Mouse (Mus musculus) layer of hippocampus, adult 11-12 months (tissue): ENCODE measurements around the gene Calhm4.
"Not testable (repeated sequence)": the region's sequence is repeated elsewhere in the genome, so short reads cannot be mapped to it uniquely, and the experiment has no call there.

Experiments
- DNase-seq: peaks from one replicate; pipeline ENCODE4 v3.0.0; 2022; ENCODE audit warnings: low spot score

The Calhm4 gene

DNA sequence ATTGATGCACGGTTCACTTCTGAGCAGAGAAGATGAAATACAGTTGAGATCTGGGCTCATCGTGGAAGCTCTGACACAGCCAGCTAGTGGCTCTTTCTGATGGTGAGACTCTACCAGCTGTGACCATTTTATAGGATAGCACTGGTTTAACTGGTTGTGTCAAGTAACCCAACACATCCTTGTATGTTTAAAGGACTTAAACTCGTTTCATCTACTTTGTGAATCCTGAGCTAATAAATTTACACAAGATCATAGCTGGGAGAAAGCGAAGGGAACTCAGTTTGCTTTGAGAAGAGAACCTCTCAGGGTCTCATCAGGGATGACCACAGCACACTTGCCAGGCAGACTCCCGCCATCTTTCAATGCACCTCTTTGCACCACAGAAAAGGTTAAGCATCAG lies at the start of gene Calhm4:
Gene Calhm4 (minus strand): TSS at position 101 of the 400 bp plus-strand sequence.
- DNase-seq: no peak

DNA sequence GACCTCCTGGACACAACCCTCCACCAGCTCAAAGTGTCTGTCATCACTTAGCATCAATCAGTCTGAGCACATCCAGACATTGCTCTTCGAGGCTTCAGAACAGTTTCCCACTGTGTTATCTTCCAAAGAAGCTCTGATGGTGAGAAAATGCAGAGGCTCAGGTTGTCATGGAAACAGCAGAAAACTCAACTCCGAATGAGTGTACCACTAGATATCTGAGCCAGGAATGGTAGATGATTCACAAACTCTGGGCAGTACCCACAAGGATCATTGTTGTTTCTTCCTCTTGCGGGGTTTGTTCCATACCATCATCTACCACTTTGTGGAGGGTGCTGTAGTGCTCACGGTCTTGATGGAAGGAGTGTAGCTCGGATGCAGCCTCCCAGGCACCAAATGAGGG lies 47.8 kb upstream of the Calhm4 start:
- peak; percentile 44 for DNase-seq

DNA sequence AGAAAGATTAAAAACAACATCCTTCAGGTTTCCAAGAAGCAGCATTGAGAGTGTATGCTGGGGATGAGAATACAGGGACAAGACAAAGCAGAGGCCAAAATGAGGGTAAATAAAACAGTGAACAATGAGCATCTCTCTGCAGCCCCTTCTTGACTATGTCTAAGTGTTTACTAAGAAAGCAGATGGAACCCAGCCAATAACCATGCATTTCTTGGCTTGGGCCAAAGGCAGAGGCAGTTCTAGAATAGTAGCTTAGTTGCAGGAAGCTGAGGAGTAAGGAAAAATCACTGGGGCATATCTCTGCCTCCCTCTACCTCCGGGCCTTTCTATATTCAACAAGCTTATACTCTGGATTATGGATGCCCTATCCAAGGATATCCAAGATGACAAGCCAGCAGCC lies 46.4 kb upstream of the Calhm4 start:
- no peak for DNase-seq

DNA sequence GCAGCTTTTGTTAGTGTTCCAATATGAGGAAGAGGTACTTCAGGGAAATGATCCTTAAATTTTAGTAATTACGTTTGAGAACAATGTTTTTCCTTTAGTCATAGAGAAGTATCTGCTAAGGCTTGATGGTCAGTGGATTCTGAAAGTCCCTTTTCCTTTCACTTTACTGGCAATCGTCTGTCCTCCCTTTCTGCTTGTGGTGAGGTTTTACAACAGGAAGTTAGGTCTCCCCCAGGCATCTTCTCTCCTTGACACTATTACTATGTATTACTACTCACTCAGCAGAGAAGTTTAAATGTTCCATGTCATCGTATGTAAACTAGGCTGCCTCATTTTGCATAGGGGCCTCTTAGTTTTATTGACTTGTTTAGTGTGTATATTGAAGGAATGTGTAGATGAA lies 45.4 kb upstream of the Calhm4 start:
- DNase-seq: no peak

DNA sequence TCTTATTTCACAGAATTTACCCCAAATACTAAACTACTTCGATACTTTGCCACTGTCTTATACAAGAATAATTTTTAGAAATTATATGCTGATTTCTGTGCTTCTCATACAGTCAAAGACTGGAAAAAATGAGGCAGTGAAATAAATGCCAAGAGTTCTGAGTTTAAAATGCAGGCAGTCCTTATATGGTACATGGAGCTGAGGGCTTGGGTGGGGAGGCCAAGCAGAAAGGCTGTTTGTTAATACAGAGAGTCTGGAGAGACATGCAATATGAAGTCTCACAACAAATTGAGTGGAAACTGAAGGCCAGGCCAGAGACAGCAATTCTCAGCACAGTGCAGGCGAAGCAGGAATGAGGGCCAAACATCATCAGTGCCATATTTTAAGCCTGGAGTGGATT lies 44.4 kb upstream of the Calhm4 start:
- DNase-seq: no peak

DNA sequence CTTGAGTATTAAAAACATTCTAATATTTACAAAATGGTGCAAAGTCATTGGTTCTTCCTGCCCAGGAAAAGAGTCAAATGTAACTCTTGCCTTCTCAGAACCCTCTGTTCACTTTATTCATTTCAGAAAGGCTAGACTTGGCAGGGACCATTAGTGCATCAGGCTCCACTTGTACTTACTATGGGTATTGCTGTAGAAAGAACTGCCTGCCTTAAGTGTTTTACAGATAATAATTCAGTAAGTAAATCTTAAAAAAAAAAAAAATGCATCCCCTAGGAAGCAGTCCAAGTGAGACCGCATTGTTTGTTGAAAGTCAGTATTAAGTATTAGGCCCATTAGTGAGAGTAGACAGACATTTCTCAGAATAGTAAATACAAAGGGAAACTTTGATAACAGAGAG lies 42.4 kb upstream of the Calhm4 start:
- no peak for DNase-seq

DNA sequence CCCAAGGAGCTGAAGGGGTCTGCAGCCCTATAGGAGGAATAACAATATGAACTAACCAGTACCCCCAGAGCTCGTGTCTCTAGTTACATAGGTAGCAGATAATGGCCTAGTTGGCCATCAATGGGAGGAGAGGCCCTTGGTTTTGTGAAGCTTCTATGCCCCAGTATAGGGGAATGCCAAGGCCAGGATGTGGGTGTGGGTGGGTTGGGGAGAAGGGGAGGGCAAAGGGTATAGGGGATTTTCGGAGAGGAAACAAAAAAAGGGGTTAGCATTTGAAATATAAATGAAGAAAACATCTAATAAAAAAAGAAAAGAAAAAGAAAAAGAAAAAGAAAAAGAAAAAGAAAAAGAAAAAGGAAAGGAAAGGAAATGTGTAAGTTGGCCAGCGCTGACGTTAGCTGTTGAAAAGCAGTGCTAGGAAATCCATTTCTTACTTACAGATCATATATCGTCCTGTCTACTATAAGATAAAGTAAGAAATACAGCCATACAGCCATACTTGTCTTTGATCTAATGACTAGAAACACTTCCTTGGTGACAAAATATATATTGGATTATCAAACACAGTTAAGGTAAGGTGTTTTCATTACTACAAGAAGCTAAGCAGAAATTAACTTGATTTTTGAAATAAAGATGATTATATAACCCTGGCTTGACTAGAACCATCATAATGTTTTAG lies 30.6 kb upstream of the Calhm4 start:
- DNase-seq: no peak

DNA sequence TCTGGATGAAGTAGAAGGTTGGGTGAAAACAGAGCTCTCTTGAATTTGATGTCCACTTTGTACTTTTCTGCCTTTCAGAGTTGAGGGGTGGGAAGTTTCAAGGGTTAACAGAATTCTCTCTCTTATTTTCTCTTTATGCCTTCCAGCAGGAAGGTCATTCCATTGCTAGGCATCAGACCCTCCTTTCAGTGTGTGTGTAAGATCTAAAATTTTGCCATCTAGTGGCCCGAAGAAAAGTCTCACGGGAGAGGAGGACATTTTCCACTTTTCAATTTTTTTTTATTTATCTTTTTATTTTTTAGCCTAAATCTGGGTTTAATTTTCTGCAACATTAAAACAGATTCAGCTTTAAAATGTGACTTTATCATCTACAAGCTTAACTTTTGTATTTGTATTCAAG lies 27.5 kb upstream of the Calhm4 start:
- DNase-seq: no peak

DNA sequence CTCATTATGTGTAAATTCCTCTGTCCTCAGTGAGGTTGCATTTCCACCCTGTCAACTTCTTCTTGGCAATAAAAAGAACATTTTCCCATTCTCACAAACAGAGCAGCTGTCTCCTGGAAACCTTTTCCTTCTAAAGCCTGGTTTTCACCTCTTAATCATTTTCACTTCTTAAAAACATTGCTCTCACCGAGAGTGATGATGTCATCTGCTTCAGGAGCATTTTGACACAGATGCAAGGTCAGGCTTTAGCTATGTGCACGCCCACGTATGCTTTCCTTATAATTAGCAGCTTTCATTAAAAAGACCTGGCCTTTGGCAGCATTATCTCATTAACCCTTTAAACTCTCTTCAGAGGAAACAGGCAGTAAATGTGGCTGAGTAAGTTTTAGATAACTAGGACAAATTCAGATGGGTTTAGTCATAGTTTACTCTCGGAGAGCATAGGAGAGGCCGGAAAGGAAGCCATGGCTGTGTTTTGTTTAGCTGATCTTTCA lies 26.9 kb upstream of the Calhm4 start:
- DNase-seq: no peak

DNA sequence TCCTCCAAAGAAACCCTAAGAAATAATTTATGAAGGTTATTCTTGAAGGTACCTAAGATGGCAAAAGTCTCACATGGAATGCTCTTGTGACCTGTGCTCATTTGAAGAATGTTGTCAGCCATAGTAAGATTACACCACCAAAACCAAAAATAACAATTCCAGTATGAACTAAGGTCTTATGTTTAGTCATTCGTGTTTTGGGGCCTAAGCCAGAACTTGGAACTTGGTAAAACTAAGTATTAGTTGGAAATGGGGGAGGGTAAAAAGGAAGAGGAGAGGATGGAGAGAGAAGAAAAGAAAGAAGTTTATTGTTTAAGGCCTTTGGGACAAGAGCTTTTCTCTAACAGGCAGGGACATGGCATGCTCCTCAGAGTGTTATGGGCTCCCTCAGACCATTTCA lies 25.5 kb upstream of the Calhm4 start:
- DNase-seq: no peak

DNA sequence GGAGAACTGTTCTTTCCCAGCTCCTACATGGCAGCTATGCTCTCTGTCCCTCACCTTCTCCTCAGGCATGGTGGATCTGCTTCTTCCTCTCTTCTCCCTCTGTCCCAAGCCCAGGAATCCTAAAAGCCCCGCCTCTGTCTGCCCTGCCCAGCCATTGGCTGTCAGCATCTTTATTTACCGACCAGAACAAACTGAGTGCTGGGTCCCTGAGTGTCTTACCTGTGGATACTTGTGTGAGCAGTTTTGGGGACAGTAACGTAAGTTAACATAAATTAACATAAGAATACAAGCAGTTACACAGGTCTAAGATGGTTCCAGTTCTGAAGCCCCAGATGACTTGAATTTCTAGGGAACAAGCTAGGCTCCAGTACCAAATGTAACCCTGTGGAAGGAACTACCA lies 22.5 kb upstream of the Calhm4 start:
- no peak for DNase-seq

DNA sequence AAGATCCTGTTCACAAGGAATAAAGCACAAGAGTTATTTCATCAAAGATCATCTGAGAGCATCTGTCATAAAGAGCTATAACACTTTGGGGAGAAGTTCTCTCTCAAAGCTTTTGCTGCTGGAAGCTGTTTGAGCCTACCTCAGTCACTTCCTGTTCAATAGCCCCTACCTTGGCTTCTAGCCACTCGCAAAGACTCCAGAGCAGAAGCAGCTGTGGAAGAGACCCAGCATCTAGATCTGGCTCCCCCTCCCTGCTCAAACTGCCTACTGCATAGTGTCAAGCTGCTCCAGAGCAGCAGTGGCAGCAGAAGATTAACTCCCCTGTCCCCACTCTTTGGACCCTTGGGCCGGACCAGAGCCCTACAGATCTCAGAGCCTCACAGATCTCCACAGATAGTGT lies 9.9 kb upstream of the Calhm4 start:
- no peak for DNase-seq

DNA sequence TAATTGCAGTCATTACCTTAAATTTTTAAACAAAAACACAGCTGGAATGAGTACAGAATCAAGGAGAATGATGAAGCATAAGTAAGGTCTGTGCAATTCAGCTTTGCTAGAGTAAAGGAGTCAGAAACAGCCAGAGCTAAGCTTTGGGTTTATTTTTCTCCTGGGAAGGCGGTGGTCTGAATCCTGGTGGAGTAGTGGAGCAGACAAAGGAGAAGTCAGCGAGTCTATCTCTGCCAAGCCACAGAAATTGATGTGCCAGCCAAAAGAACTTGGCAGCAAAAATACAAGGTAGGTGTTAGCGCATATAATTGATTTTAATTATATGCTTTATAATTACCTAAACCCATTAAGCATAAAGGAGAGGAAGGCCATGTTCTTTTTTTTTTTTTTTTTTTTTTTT lies 6.7 kb downstream of the Calhm4 start, which contains the start of gene Trappc3l:
Gene Trappc3l (plus strand): TSS at position 197 of the 400 bp plus-strand sequence.
- DNase-seq: no peak

DNA sequence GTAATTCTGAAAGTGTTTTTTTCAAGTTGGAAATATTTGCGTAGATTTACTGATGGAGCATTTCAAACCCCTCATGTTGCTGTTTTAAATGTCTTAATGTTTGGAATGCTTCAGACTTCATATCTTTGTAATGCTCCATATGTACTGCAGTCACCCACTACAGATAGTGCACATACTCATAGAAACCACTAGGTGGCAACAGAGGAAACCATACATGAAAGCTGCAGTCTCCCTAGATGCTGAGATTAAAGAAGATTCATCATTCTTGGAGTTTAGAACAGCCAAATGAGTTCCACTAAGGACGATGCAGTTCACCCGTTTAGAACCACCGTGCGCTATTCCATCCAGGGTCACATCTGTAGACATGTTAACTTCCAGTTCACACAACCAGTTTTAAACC lies 7.5 kb downstream of the Calhm4 start:
- DNase-seq: peak; percentile 27

DNA sequence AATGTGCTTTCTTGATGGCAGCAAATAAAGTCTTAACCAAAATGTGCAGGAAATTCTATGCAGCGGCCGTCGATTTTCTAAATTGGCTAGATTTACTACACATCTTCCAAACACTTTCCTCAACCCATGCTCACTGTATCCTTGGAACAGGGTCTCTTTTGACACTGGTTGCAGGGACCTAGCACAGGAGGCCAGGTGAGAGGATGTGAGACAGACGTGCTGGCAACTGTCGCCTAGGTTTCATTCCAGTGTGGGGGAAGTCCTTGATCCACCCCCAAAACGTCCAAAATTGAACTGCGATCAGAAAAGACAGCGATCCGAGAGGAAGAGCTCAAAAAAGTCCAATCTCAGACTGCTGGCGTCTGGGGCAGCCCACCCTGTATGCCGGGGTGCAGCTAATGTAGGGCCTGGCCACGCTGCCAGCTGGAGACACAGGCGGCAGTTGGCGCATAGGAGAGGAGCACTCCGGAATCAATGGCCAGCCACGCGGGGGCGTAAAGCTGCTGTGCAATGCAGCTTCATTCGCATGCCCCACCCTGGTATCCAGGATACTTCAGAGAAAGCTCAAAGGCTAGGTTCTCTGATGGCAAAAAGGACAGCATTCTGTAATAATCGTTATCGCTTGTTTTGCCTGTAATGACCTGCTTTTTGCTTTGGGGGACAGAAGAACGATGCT lies 10.3 kb downstream of the Calhm4 start:
- peak; percentile 78 for DNase-seq

DNA sequence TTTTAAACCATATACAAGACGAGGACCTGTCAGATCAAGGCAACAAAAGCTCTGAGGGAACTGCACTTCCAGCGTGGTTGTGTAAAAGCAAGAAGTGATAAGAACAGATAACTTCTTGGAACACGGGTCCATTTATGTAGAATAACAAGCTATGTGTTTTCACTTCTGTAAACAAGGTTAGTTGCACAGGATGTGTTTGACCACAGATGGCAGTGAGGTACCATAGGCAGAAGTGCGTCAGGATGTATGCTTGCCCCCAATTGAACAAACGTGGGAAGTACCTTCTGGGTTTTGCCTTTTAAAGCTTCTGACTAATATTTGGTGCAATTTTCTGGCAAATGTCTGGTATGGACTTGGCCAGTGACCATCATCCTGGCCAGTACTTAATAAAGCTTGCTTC lies 13.8 kb downstream of the Calhm4 start:
- DNase-seq: no peak

DNA sequence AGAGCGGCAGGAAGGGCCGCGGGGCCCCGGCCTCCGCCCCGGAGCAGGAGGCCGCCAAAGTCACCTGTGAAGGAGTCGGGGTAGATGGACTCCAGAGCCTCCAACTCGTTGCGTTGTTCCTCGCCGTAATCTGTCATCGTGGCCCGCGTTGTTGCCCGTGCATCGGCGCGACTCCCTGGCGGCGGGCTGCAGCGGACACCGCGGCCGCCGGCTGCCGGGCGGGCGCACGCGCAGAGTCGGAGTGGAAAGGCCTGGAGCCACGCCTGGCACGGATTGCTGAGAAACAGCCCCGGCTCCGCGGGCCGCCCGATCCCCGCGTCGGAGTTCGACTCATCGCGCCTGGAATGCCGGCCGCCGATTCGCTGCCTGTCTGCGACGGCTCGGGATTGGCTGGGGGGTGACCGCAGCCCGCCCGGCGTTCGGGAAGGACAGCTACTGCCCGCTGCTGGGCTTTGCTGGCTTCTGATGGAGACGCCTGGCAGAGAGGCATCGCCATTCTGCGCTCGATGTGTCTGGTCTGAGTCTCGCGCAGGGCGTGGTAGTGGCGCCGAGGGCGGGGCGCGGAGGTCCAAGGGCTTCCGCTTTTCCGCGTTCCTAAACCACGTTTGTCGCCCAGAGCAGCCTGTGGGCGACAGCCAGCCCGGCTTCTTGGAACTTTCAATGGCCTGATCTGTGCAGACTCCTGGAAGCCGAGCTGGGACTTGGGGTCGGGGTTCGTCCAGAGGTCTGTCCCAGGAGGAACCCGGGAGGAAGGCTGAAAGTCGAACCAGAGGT lies 24.6 kb downstream of the Calhm4 start, which contains the start of gene Rwdd1:
Gene Rwdd1 (minus strand): TSS at position 323 of the 774 bp plus-strand sequence.
- DNase-seq: peak; percentile 97

DNA sequence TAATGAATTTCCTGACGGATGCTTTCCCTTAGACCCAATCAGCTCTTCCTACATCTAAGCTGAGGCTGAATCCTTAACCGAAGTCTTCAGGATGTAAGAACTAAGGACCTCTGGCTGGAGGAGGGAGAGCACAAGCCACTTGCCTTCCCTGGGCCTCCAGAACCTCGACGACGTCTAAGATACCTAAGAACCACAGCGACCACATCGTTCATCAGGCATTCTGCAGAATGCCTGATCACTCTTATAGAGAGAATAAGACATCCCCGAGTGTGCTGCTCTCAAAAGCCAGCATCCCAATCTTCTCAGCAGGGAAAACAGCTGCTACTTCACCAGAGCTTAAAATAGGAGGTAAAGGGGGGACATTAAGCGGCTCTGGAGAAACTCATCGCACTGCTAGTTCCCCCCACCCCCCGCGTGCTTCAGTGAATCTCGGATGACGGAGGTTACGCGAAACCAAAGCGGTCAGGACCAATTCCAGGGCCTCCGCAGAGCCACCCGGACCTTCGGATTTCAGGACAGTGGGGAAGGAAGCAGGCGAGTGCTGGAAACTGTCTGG lies 25.3 kb downstream of the Calhm4 start:
- DNase-seq: peak; percentile 15

DNA sequence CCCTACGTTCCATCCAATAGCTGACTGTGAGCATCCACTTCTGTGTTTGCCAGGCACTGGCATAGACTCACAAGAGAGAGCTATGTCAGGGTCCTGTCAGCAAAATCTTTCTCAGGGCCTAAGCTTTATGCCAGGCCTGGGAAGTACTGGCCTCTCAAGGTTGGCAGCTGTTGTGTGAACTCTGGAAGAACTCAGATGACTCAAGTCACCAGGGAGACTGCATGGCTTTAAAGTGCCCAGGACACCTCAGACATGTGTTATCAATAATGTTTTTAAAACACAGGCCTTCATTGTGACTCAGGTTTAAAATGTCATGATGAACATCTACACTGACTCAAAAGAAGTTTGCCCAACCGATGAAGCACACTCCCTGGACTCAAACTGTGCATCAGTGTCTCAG lies 30.9 kb downstream of the Calhm4 start:
- DNase-seq: no peak

DNA sequence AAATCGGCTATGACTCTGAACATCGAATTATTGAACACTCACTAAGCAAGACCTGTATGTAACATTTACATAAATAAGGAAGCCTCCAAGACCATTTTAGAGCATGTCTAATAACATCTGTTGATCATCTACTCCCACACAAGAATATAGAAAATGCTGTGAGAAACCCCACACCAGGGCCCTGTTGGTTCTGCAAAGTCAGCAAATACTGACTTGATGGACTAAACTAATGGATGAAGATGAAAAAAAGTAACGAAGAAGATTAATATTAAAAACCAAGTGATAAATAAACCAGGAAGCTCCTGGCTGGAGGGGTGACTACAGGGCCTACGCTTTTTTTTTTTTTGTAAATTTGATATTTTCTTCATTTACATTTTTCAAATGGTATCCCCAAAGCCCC lies 31.5 kb downstream of the Calhm4 start:
- DNase-seq: no peak

DNA sequence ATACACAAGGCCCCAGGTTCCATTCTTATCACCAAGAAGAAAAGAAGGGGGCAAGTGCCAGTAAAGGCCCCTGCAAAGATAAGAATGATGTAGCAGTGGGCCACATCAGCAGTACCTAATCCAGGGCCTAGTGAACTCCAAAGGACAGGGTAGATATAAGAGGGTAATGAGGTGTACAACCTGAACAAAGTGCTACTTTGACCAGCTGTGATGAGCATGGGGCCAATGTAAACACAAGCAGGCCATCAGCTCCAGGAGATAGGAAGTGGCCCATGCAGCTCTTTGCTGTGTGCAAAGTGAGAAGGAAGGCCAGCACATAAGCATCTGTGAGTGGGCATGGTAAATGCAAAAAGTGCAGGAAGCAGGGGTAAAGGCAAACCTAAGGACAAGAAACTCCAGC lies 45.7 kb downstream of the Calhm4 start:
- DNase-seq: no peak

DNA sequence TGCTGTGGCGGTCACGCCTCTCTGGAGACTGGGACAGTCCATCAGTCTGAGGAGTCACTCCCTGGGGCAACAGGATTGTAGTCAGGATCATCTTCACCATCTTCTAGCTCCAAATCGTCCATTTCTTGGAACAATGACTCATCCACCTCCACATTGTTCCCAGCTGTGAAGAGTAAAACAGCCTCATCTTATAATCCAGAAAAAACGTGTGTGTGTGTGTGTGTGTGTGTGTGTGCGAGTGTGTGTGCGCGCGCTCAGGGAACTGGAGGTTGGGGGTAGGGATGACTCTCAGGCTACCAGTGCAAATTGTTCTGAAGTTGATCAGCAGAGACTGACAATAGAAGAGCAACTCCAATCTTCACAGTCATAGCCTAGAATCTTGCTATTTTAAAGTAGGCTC lies 47.4 kb downstream of the Calhm4 start:
- not testable (repeated sequence) for DNase-seq
